Mouse (Mus musculus): ENCODE results near the gene Arfgap3.

The Arfgap3 gene

DNA sequence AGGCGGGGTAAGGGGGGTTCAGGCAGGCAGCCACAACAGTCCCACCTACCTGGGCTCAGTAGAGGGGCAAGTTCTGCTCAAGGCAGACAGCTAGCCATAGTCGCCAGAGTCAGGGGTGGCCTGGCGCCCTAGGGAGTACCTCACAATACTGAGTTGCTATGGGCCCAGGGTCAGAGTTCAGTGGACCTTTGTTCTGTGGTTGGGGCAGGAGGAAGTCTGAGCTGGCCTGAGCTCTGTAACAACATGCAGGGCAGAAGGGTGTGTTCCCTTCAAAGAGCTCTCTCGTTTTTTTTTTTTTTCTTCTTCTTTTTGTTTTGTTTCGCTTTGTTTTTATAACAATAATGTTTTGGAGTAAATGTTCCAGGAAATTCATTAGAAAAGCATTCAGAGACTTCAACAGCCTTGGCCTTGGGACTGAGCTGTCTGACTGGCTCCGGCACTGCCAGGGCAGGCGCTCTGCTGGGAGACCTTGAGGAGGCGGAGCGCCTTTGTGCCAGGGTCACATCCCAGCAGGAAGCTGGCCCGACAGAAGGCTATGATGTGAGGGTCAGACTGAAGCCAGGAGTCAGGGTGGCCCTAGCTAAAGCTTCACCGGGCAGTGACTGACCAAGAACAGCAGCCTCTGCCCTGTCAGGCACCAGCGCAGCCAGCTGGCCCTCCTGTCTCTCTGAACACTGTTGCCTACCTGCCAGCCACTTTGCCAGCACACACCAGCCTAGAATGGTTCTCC lies 44.7 kb downstream of the Arfgap3 start:
- Histone ChIP-seq H3K4me3 (replicated peaks; ENCODE audit: low read length) (peak overlapping the region; percentile 61), H3K27me3 (ENCODE audit: insufficient read depth, low read length) (no peaks in the 10 kb centered on the region), H3K36me3 (ENCODE audit: insufficient read depth, low read length) (peaks cover 33% of the 10 kb centered on the region), H3K9me3 (ENCODE audit: low read length) (no peaks in the 10 kb centered on the region), H3K4me1 (replicated peaks; ENCODE audit: low read depth, low read length) (peaks cover 71% of the 10 kb centered on the region)
- TF ChIP-seq NANOG (IDR thresholded peaks at IDR 0.05; ENCODE audit: borderline replicate concordance, low read length): no peak
- no peak for TF ChIP-seq CTCF (conservative IDR thresholded peaks at IDR 0.05; ENCODE audit: low read length)
- TF ChIP-seq POU5F1 (IDR thresholded peaks at IDR 0.05; ENCODE audit: borderline replicate concordance, low read length): no peak

DNA sequence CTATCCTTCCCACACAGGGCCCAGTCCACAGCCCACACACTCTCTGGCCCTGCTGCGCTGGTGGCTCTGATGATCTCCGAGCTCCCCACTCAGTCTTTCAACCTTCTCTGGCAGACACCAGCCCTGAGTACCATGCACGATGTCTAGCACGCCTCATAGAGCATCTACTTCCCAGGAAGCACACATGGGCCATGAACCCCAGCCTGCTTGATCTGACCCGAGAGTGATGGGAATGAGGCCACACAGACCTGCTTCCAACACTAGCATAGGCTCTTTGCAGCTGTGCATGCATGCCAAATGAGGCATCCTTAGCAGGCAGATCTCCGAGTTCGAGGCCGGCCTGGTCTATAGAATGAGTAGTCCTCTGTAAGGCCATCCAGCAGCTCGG lies 45.2 kb downstream of the Arfgap3 start:
- Histone ChIP-seq H3K27me3 (ENCODE audit: insufficient read depth, low read length) (no peaks in the 10 kb centered on the region), H3K36me3 (ENCODE audit: insufficient read depth, low read length) (peaks cover 27% of the 10 kb centered on the region), H3K4me3 (replicated peaks; ENCODE audit: low read length) (peak overlapping the region; percentile 61), H3K4me1 (replicated peaks; ENCODE audit: low read depth, low read length) (peaks cover 76% of the 10 kb centered on the region), H3K9me3 (ENCODE audit: low read length) (no peaks in the 10 kb centered on the region)
- TF ChIP-seq CTCF (conservative IDR thresholded peaks at IDR 0.05; ENCODE audit: low read length) (no peak), POU5F1 (IDR thresholded peaks at IDR 0.05; ENCODE audit: borderline replicate concordance, low read length) (no peak), NANOG (IDR thresholded peaks at IDR 0.05; ENCODE audit: borderline replicate concordance, low read length) (no peak)

DNA sequence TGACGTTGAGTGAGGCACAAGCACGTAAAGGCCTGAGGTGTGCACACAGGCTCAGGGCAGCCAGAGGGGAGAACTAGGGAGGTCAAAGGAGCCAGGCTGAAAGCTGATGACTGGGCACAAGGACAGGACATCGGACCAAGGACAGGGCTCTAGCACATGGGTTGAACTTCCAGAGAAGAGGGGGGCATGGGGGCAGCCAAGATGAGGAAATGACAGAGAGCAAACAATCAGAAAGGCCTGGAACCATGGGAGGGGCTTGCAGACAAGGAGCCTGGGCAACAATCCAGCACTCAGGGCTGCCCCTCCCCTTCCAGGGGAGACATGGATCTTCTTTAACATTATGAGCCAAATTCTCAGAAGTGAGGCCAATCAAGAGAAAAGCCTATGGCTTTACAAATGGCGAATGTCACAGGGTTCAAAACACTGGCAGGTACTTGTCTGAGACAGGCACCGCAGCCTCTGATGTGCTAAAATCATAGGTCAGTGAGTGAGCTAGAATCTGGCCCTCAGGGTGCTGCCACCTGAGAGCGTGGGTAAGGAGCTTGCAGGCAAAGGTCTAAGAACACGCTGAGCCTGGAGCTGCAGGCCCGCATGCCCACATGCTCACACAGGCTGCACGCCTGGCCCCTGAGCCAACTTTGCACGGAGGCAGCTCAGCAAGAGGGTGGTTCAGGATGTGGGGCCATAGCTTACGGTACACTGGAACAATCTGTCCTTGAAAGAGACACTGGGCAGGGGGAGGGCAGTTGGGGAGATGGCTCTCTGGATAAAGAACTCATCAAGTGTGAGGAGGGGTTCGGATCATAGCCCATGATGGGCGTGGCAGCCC lies 46.2 kb downstream of the Arfgap3 start:
- Histone ChIP-seq H3K4me1 (replicated peaks; ENCODE audit: low read depth, low read length) (peaks cover 84% of the 10 kb centered on the region), H3K9me3 (ENCODE audit: low read length) (no peaks in the 10 kb centered on the region), H3K4me3 (replicated peaks; ENCODE audit: low read length) (peak overlapping the region; percentile 61), H3K27me3 (ENCODE audit: insufficient read depth, low read length) (no peaks in the 10 kb centered on the region), H3K36me3 (ENCODE audit: insufficient read depth, low read length) (peaks cover 25% of the 10 kb centered on the region)
- no peak for TF ChIP-seq NANOG (IDR thresholded peaks at IDR 0.05; ENCODE audit: borderline replicate concordance, low read length)
- TF ChIP-seq POU5F1 (IDR thresholded peaks at IDR 0.05; ENCODE audit: borderline replicate concordance, low read length): no peak
- TF ChIP-seq CTCF (conservative IDR thresholded peaks at IDR 0.05; ENCODE audit: low read length): no peak

DNA sequence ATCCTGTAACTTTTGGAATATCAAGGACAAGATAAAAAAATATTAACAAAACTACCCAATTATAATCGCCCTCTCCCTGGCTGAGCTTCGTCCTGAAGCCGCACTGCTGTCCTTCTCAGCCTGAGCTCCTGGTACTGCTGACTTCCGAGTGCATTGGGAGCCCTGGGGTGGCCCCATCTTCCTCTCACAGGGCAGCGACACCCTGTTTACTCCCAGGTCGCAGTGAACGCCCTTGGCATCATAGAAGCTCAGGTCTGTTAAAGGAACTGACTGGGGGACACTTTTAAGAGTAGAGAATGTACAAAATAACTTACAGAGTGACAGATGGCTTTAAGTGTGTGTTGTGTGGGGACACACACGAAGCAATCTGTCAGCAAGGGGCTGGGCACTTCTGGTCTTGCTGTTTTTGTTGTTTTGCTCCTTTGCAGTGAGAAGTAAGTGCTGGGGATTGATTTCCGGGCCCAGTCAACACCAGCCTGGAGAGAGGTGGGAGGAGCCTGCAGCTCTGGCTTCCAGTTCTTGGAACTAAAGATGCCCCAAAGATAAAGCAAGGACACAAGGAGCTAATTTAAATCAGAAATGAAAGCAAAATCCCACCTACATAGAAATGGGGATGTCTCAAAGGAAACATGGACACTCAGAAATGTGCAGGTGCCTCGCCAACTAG lies 50.0 kb downstream of the Arfgap3 start:
- TF ChIP-seq NANOG (IDR thresholded peaks at IDR 0.05; ENCODE audit: borderline replicate concordance, low read length): no peak
- no peak for TF ChIP-seq POU5F1 (IDR thresholded peaks at IDR 0.05; ENCODE audit: borderline replicate concordance, low read length)
- no peak for TF ChIP-seq CTCF (conservative IDR thresholded peaks at IDR 0.05; ENCODE audit: low read length)
- no peaks in the 10 kb centered on the region for H3K36me3 ChIP-seq (ENCODE audit: insufficient read depth, low read length)
- H3K4me1 ChIP-seq (replicated peaks; ENCODE audit: low read depth, low read length): peaks cover 81% of the 10 kb centered on the region
- H3K4me3 ChIP-seq (replicated peaks; ENCODE audit: low read length): peak overlapping the region; percentile 32; the same call in 1 of the 2 replicates
- no peaks in the 10 kb centered on the region for H3K9me3 ChIP-seq (ENCODE audit: low read length)
- no peaks in the 10 kb centered on the region for H3K27me3 ChIP-seq (ENCODE audit: insufficient read depth, low read length)

- Histone ChIP-seq H3K4me1 (replicated peaks; ENCODE audit: low read depth, low read length) (peaks cover 77% of the 10 kb centered on the region), H3K27me3 (ENCODE audit: insufficient read depth, low read length) (no peaks in the 10 kb centered on the region), H3K9me3 (ENCODE audit: low read length) (no peaks in the 10 kb centered on the region), H3K36me3 (ENCODE audit: insufficient read depth, low read length) (no peaks in the 10 kb centered on the region), H3K4me3 (replicated peaks; ENCODE audit: low read length) (no peak overlapping the region)
- TF ChIP-seq POU5F1 (IDR thresholded peaks at IDR 0.05; ENCODE audit: borderline replicate concordance, low read length) (no peak), NANOG (IDR thresholded peaks at IDR 0.05; ENCODE audit: borderline replicate concordance, low read length) (no peak), CTCF (conservative IDR thresholded peaks at IDR 0.05; ENCODE audit: low read length) (no peak)
Measured at GRCm38 (mm10) chr15:83299450-83299849, 50.6 kb downstream of the Arfgap3 start.

GRCm38 (mm10) chr15:83298810-83299209 lies 51.2 kb downstream of the Arfgap3 start:
- Histone ChIP-seq H3K4me1 (replicated peaks; ENCODE audit: low read depth, low read length) (peaks cover 71% of the 10 kb centered on the region), H3K27me3 (ENCODE audit: insufficient read depth, low read length) (no peaks in the 10 kb centered on the region), H3K9me3 (ENCODE audit: low read length) (no peaks in the 10 kb centered on the region), H3K36me3 (ENCODE audit: insufficient read depth, low read length) (no peaks in the 10 kb centered on the region), H3K4me3 (replicated peaks; ENCODE audit: low read length) (no peak overlapping the region)
- TF ChIP-seq POU5F1 (IDR thresholded peaks at IDR 0.05; ENCODE audit: borderline replicate concordance, low read length) (no peak), CTCF (conservative IDR thresholded peaks at IDR 0.05; ENCODE audit: low read length) (no peak; the same call in 1 of the 2 replicates), NANOG (IDR thresholded peaks at IDR 0.05; ENCODE audit: borderline replicate concordance, low read length) (no peak)

GRCm38 (mm10) chr15:83298313-83298712 lies 51.7 kb downstream of the Arfgap3 start:
- H3K36me3 ChIP-seq (ENCODE audit: insufficient read depth, low read length): no peaks in the 10 kb centered on the region
- peak; percentile 52 for TF ChIP-seq CTCF (conservative IDR thresholded peaks at IDR 0.05; ENCODE audit: low read length)
- TF ChIP-seq NANOG (IDR thresholded peaks at IDR 0.05; ENCODE audit: borderline replicate concordance, low read length): no peak
- no peak for TF ChIP-seq POU5F1 (IDR thresholded peaks at IDR 0.05; ENCODE audit: borderline replicate concordance, low read length)
- no peaks in the 10 kb centered on the region for H3K9me3 ChIP-seq (ENCODE audit: low read length)
- no peaks in the 10 kb centered on the region for H3K27me3 ChIP-seq (ENCODE audit: insufficient read depth, low read length)
- H3K4me3 ChIP-seq (replicated peaks; ENCODE audit: low read length): no peak overlapping the region
- peaks cover 66% of the 10 kb centered on the region for H3K4me1 ChIP-seq (replicated peaks; ENCODE audit: low read depth, low read length)

GRCm38 (mm10) chr15:83296771-83297311 lies 53.2 kb downstream of the Arfgap3 start:
- H3K36me3 ChIP-seq (ENCODE audit: insufficient read depth, low read length): no peaks in the 10 kb centered on the region

More at GRCm38 (mm10) chr15:83296771-83297311, 53.2 kb downstream of the Arfgap3 start:
- TF ChIP-seq POU5F1 (IDR thresholded peaks at IDR 0.05; ENCODE audit: borderline replicate concordance, low read length) (no peak), NANOG (IDR thresholded peaks at IDR 0.05; ENCODE audit: borderline replicate concordance, low read length) (no peak), CTCF (conservative IDR thresholded peaks at IDR 0.05; ENCODE audit: low read length) (no peak)
- H3K9me3 ChIP-seq (ENCODE audit: low read length): no peaks in the 10 kb centered on the region
- no peak overlapping the region for H3K4me3 ChIP-seq (replicated peaks; ENCODE audit: low read length)
- peaks cover 59% of the 10 kb centered on the region for H3K4me1 ChIP-seq (replicated peaks; ENCODE audit: low read depth, low read length)
- H3K27me3 ChIP-seq (ENCODE audit: insufficient read depth, low read length): no peaks in the 10 kb centered on the region

All from E14TG2a.4 (cell line).